Mouse (Mus musculus): ENCODE measurements around the gene Pafah1b1.

- TF ChIP-seq POLR2A (IDR thresholded peaks at IDR 0.05; ENCODE audit: insufficient read depth, low read length) (no peak), CTCF (IDR thresholded peaks at IDR 0.05; ENCODE audit: low read depth, low read length) (no peak)
Measured at GRCm38 (mm10) chr11:74704068-74704467, 20.4 kb downstream of the Pafah1b1 start.

Data from ES-Bruce4 (cell line).